Mouse (Mus musculus) thymus, adult 2 months (tissue): Measurements from ENCODE around the gene Grip1.

Experiments
- CTCF ChIP-seq: fragments of 200-500 bp; IDR thresholded peaks from 2 replicates; pipeline ENCODE4 v1.5.1; 2012; ENCODE audit warnings: mild to moderate bottlenecking, control low read depth, low read length, moderate library complexity, borderline replicate concordance; ENCODE audit not compliant: control insufficient read depth, poor library complexity, insufficient read depth; ENCODE audit errors: extremely low read depth
- POLR2A ChIP-seq: fragments of 200-500 bp; IDR thresholded peaks from 2 replicates; pipeline ENCODE4 v1.6.1; 2012; ENCODE audit warnings: mild to moderate bottlenecking, low read length, control low read depth, moderate library complexity; ENCODE audit not compliant: control insufficient read depth, poor library complexity, insufficient read depth; ENCODE audit errors: extremely low read depth

GRCm38 (mm10) chr10:119692284-119692890 lies 238.8 kb downstream of the Grip1 start:
- TF ChIP-seq CTCF: no peak
- TF ChIP-seq POLR2A: no peak
